Mouse (Mus musculus) thymus, postnatal 0 days (tissue): ENCODE measurements at regions not wholly inside any gene's neighbourhood (a gene's known extent, or its start where the extent isn't known, plus 50 kb on each side); places are given as distances from the start of the nearest gene placed in this dataset.

Source experiments
- DNase-seq: peaks from one replicate; pipeline ENCODE4 v3.0.0-alpha.2; 2015; ENCODE audit warnings: low spot score

DNA sequence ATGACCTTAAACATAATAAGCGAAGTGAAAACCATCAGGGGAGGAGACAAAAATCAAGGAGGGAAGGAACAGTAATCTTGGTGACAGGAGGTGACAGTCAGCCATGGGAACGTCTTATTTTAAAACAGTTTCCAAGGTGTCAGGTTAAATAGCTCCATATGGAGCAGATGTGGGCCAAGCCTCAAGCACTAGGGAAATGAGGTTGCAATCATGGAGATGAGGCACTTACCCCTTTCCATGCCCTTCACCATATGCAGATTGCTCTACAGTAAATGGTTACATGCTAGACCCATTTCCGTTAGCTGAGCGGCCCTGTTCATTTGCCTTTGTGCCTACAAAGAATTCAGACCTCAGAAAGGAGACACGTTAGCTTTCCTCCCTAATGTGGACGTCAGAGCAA is 204.8 kb upstream of the Gm6793 start:
- no peak for DNase-seq

DNA sequence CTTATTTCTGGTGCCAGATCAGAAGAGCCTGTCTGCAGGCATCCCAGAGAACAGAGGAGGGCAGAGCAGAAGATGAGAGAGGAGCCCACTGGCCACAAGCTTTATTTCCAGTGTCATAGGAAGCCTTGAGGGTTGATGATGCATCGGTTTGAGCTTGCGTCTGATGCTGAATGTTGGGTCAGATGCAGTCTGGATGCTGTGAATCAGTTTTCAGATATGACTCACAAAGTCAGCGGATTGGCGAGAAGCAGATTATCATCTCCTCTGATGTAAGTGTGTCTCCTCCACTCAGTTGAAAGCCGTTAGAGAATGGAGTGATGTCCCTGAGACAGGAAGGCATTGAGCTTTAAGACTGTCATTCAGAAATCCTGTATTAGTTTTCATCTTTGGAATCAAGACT is 197.3 kb upstream of the Gm6793 start:
- DNase-seq: no peak

DNA sequence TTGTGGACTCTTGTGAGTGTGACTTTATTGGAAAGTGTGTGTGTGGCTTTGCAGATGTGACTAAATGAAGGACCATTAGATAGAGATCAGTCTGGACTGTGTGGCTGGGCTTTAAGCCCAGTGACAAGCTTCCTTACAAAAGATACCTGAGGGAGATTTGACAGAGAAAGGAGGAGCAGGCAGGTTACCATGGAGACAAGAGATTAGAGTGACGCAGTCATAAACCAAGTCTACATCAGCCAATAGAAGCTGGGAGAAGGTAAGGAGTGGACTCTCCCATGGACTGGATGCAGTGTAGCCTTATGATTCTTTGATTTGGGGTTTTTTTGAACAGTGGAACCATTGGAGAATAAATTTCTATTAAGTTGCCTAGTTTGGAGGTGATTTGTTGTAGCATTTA is 181.6 kb upstream of the Gm6793 start:
- no peak for DNase-seq

DNA sequence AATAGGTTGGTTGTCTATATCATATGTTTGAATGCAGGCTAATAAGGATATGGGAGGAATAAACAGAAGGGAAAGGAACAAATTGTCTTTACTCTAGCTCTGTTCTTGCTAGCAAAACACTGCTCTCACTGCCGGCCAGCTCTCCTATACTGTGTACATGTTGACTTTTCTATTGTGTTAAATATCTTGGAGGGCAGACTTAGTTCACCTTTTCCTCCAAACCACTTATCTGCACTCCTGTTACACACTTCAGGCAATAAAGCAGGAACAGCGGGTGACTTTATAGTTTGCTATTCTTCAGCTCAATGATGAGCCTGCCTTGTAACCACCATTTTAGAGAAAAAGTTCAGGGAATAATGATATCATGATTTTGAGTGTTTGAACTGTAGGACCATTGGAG is 181.0 kb upstream of the Gm6793 start:
- no peak for DNase-seq

DNA sequence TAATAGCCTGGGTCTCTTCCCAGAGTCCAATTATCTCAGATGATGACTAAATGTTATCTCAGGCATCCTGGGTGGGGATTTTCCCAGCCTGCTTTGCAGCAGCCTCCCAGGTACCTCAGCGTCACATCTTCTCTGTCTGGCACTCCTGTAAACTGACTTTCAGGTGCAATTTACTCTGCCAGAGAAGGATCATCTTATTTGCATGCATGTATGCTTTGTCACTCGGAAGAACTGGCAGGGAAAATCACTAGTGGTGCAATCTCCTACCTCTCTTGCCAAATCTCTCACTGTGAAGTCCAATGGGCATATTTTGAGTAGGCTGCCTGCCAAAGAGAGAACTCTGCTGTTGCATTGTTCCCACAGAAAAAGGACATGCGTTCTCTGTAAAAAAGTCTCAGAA is 177.0 kb upstream of the Gm6793 start:
- DNase-seq: no peak

DNA sequence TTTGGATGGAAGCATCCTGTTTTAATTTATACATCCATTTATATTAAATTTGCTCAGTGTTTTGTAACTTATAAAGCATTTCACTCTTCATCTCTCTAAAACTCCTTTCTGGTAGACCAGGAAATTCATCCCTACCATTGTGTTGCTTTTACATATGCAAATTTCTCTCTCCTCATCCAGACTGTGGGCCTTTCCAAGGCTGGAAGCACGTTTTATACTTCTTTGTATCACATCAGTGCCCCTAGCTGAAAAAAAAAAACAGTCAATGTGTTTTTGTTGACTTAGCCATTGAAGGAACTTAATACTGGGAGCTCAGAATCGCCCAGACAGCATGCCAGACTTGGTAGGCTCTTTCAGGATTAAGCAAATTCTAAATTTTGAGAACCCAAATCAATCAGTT is 174.9 kb upstream of the Gm6793 start:
- no peak for DNase-seq

DNA sequence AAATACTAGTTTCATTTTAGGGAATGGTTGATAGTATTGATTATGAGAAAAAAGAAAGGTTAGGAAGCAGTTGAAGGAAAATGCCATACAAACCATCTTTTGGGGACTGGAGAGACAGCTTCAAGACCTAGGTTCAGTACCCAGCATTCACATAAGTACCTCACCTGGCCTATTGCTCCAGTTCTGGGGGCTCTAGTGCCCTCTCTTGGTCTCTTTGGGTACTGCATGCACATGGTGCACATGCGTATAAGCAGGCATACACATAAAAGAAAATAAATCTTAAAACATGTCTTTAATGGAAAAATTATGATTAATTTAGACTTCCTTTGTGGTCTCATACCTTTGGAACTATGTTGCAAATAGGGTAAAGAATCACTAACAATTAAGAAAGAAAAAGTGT is 155.3 kb upstream of the Gm6793 start:
- no peak for DNase-seq

DNA sequence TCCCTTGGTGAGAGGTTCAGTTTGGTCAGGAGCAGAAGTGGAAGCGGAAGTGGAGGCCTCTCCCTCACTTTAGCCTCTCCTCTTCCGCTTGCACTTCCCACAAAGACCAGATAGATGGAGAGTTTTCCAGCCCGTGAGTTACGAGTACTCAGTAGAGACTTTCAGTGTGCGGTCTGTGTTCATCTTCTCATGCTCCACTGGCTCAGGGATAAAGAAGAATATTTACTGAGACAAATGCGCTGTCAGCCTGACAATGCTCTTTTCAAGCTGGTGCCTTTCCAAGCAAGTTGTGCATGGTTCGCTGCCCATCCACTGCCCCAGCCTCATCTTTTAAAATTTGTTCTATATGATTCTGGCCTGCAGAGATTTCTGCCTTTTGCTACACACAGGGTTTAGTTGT is 141.8 kb upstream of the Gm6793 start:
- DNase-seq: no peak

DNA sequence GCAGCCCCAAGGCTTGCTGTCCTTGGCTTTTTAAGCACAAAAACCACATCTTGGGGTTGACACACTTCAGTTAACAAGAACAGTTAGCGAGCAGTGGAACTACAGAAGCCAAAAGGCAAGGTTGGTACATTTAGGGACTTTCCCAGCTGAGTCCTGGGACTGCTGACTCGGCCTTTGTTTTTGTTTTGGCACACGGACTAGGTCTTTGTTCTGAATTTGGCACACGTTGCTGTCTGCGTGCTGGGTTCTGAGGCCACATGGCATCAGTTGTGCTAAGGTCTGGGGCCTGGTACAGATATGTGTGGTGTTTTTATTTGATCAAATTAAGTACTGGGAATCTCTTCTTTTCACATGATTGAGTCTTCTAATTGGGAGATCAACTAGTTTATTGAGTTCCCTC is 124.1 kb upstream of the Gm6793 start:
- DNase-seq: no peak

DNA sequence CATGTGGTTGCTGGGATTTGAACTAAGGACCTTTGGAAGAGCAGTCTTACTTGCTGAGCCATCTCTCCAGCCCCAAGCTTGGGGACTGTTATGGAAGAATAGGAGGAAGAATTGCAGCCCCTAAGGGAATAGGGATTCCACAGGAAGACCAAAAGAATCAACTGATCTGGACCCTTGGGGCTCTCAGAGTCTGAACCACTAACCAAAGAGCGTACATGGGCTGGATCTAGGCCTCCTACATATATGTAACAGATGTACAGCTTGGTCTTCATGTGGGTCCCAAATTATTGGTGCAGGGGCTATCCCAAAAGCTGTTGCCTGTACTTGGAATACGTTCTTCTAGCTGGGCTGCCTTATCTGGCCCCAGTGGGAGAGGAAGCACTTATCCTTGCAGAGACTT is 115.4 kb upstream of the Gm6793 start:
- no peak for DNase-seq

DNA sequence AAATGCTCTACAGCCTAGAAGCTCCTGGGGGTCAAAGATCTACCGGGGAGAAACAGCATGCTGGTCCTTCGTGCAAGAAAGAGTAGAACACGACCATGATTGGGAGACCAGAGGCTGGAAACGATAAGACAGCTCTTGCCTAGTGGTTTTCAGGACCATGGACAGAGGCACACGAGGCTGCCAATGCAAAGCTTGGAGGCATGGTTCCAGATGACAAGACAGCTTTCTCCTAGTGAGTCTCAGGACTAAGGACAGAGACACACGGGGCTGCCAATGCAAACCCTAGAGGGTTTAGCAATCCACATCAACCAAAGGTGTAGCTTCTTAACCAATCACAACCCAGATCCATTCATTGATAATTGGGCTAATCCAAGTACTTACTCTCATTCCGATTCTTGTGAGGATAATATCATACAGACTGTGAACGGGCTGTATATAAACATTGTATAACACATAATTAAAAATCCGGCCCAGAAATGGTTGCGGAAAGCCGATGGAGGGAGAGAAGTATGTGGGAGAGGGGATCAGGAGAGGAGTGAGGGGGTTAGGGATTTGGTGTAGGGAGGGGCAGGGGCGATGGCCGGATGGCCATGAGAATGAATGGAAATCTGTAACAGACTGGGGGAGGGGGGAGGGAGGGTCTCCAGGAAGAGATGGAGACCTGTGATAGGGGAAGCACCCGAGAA is 114.1 kb upstream of the Gm6793 start:
- peak; percentile 32 for DNase-seq

DNA sequence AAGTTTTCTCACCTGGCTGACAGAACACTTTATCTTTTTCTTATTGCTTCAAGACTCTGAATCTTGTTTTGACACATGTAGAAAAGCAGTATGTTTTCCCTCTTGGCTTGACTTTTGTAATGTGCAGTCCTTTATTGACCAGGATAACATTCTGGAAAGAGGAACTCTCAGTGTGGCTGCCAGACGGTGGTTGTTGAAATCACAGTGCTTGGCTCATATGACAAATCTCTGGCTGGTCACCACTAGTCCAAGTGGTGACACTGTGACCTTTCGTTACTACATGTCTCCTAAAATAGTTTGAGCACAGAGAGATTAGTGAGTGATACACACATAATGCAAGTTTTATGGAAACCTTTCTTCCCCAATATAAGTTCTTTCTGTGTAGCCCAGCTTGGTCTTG is 97.1 kb upstream of the Gm6793 start:
- no peak for DNase-seq

DNA sequence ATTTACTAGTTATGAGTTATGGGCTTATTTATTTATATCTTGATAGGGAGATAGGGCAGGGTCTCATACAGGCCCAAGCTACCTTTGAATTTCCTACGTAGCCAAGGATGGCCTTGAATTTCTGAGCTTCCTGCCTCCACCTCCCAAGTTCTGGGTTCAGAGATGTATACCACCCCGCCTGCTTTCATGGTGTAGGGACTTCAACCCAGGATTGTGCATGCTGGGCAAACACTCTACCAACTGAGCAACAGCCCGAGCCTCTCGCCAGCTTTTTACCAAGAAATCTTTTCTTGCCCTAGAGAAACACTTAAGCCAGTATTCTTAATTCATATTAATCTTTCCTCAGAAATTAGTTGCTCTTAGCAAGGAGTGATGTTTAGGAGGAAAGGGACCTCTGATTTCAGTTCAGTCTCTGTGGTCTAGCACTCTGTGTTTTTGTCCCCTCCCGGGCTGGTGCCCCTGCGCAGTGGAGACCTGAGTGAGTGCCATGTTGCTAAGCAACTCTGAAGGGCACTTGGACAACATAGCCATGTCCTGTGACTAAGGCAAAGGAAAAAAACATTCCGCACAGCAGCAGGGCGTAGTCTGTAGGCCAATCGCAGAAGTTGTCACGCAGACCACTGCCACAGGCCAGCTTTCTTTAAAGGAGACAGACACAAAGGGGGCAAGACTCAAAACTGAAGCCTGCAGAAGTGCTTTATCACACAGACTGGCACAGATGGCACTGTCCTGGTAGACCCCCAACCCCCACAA is 83.2 kb upstream of the Gm6793 start:
- no peak for DNase-seq

DNA sequence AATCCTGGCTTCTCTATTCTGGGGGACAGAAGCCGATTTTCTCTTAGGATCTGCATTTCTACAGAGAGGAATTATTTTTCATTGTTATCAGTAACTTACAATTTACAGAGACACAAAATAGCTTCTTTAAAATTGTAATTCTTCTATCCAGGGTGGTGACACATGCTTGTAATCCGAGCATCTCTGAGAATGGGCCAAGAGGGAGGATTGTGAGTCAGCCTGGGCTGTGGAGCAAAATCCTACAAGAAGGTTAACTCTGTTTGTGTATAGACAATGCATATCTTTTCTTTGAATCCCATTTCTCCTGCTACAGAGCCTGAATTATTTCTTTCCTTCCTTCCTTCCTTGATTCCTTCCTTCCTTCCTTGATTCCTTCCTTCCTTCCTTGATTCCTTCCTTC is 80.0 kb upstream of the Gm6793 start:
- DNase-seq: no peak

DNA sequence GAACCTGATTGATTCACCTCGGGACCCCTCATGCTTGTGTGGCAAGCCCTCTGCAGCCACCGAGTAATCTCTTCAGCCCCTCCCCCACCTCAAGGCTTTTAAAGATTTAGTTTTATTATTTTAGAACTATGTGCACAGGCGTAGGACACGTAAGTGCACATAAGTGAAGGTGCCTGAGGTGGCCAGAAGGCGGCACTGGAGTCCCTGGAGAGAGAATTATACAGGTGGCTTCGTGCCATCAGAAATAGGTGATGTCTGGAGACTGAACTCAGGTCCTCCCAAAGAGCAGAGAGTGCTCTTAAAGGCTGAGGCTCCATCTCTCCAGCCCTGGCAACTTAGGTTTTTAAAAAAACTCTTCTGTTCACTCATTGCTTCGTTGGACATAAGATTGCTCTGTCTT is 78.7 kb upstream of the Gm6793 start:
- no peak for DNase-seq

DNA sequence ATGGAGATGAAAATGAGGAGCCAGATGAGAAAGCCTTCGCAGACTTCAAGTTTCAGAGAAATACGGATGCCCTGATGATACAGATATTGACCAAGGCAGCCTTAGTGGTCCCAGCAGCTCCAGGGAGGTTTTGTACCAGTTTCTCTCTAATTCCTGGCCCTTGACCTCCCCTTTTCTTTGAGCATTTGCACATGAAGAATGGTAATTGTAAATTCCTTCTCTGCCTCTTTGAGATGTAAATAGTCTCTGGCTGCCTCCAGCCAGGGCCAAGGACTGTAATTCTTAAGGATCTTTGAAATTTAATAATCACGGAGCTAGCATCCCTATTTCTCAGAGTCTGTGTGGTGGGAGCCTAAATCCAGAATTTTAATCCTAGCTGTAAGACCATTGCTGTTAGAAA is 78.0 kb upstream of the Gm6793 start:
- no peak for DNase-seq

DNA sequence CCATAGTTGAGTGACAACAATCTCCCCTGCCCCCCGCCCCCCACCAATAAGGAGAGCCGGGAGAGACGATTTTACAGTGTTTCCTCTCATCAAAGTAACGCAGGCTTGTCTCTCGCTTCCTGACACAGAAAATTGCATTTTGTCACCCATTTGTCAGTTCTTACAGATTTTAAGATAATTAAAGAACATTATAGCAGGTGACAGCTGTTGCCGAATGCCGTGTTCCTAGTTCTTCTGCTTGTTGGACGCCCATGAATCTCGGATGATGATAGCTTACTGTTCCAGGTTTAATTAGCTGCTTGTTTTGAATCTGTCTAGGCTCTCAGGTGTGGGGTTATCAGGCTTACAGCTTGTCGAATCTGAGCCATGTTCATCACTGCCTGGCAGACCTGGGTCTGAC is 63.8 kb upstream of the Gm6793 start:
- DNase-seq: no peak

DNA sequence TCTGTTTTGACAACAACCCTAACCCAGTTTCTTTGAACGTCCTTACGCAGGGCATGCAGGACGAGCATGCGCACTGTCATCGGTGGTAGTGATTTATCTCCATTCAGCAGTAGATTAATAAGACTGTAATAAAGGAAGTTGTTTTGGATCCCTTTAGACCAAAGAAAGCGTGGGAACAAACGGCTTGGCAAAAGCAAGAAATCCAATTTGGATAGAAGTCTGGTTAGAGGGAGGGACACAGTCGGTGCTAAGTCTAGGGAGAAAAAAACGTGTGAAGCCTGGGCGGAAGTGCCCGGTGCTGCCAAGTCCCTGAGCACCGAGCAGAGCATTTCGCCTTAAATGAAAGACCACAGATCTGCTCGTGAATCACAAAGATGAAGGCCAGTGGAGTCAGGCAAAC is 57.4 kb upstream of the Gm6793 start:
- no peak for DNase-seq

DNA sequence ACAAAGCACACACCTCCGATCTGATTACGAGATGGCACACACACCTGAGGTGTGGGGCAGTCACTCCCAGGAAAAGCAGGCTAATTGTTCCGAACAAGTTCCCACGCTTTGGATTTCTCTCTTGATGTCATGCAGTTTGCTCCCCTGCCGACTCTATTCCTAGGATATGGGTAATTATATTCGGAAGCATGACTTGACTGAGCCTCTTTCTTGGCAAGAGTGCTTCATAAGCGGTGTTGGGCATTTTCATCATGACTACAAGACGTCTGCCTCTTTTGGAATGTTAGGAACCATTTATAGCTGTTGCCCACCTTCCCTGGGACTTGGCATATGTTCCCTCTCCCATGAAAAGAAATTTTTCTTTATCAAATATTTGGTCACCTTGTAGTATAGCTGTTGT is 55.4 kb upstream of the Gm6793 start:
- no peak for DNase-seq
